Comparison of ENCODE assay signal across 8 mouse cellular contexts in genomic region chr13:55482542-55482941, GRCm38 (mm10). TPM values are rescaled to one million over a fixed set of nuclear protein-coding genes. Genes with fewer than 3 reads are reported as not detected.
A peak's percentile ranks its signal among the peaks of the same experiment; 100 is the strongest.
DNase-seq lines count a peak whose midpoint lies in the region; ATAC-seq and TF ChIP-seq lines count a peak whose summit lies in the region.

No protein-coding gene starts in this region.

- H3K36me3 ChIP-seq in heart, embryonic 13.5 days = peaks cover 39% of the 10 kb centered on the region
- peaks cover 60% of the 10 kb centered on the region for H3K36me3 ChIP-seq in neural tube, embryonic 12.5 days
- peaks cover 61% of the 10 kb centered on the region for H3K36me3 ChIP-seq in hindbrain, embryonic 13.5 days

- no peak for DNase-seq in heart, postnatal 36 days
- DNase-seq in neural tube, embryonic 10.5 days (ENCODE audit: extremely low spot score, low spot score) = no peak
- DNase-seq in urinary bladder, postnatal 25 days (ENCODE audit: low spot score) = no peak
- DNase-seq in ovary, postnatal 14 days (ENCODE audit: low spot score) = no peak

- no peaks in the 10 kb centered on the region for H3K9me3 ChIP-seq in heart, embryonic 13.5 days
- H3K9me3 ChIP-seq in neural tube, embryonic 12.5 days = no peaks in the 10 kb centered on the region
- H3K9me3 ChIP-seq in hindbrain, embryonic 13.5 days = no peaks in the 10 kb centered on the region

- H3K4me1 ChIP-seq in heart, embryonic 13.5 days = peaks cover 60% of the 10 kb centered on the region
- H3K4me1 ChIP-seq in neural tube, embryonic 12.5 days = peaks cover 49% of the 10 kb centered on the region
- peaks cover 57% of the 10 kb centered on the region for H3K4me1 ChIP-seq in hindbrain, embryonic 13.5 days (replicated peaks)
- peaks cover 45% of the 10 kb centered on the region for H3K4me1 ChIP-seq in olfactory bulb, adult 2 months (ENCODE audit: control insufficient read depth, insufficient read depth, low read length)

- H3K4me2 ChIP-seq in heart, embryonic 13.5 days = peak overlapping the region; percentile 22; the same call in 1 of the 2 replicates
- peak overlapping the region; percentile 91 for H3K4me2 ChIP-seq in neural tube, embryonic 12.5 days (replicated peaks)
- peak overlapping the region; percentile 99 for H3K4me2 ChIP-seq in hindbrain, embryonic 13.5 days

- H3K4me3 ChIP-seq in heart, embryonic 13.5 days = peak overlapping the region; percentile 2; the same call in 1 of the 2 replicates
- H3K4me3 ChIP-seq in neural tube, embryonic 12.5 days = no peak overlapping the region; the same call in 1 of the 2 replicates
- H3K4me3 ChIP-seq in hindbrain, embryonic 13.5 days = peak overlapping the region; percentile 100
- H3K4me3 ChIP-seq in olfactory bulb, adult 2 months (ENCODE audit: insufficient read depth, low read depth, low read length) = peak overlapping the region; percentile 86; the same call in 1 of the 2 replicates

- H3K27ac ChIP-seq in heart, embryonic 13.5 days (replicated peaks) = peak overlapping the region; percentile 54
- H3K27ac ChIP-seq in neural tube, embryonic 12.5 days = no peak overlapping the region
- peak overlapping the region; percentile 100 for H3K27ac ChIP-seq in hindbrain, embryonic 13.5 days
- peak overlapping the region; percentile 7; the same call in 1 of the 2 replicates for H3K27ac ChIP-seq in olfactory bulb, adult 2 months (ENCODE audit: insufficient read depth, low read depth, low read length)

- peaks cover 85% of the 10 kb centered on the region for H3K27me3 ChIP-seq in heart, embryonic 13.5 days (replicated peaks)
- H3K27me3 ChIP-seq in neural tube, embryonic 12.5 days (replicated peaks) = no peaks in the 10 kb centered on the region
- no peaks in the 10 kb centered on the region for H3K27me3 ChIP-seq in hindbrain, embryonic 13.5 days

- TF ChIP-seq CTCF in olfactory bulb, adult 2 months (IDR thresholded peaks at IDR 0.05; ENCODE audit: insufficient read depth, low read depth, low read length) = no peak

- peak overlapping the region; percentile 50; the same call in 1 of the 2 replicates for H3K9ac ChIP-seq in heart, embryonic 13.5 days
- H3K9ac ChIP-seq in neural tube, embryonic 12.5 days = no peak overlapping the region
- H3K9ac ChIP-seq in hindbrain, embryonic 13.5 days = peak overlapping the region; percentile 100

- TF ChIP-seq POLR2A in olfactory bulb, adult 2 months (IDR thresholded peaks at IDR 0.05; ENCODE audit: insufficient read depth, low read depth, low read length) = no peak

- WGBS in heart, embryonic 13.5 days = 52% methylated on average over 7 of the region's 7 CpGs
- WGBS in neural tube, embryonic 12.5 days = 84% methylated on average over 7 of the region's 7 CpGs
- 72% methylated on average over 7 of the region's 7 CpGs for WGBS in hindbrain, embryonic 13.5 days
- 34% methylated on average over 7 of the region's 7 CpGs for WGBS in olfactory bulb, adult 2 months

- intact Hi-C loops in heart, postnatal 36 days (cut with DNase I) = no loop called here

- ATAC-seq in heart, embryonic 13.5 days (ENCODE audit: extremely low read depth, insufficient number of reproducible peaks, low FRiP score, low TSS enrichment) = no peak; the same call in 1 of the 2 replicates
- ATAC-seq in neural tube, embryonic 12.5 days (ENCODE audit: low FRiP score, low read depth) = no peak
- ATAC-seq in hindbrain, embryonic 13.5 days (ENCODE audit: low FRiP score) = no peak

RNA-seq across cellular contexts. Expression of gene Dbn1, which starts 5.4 kb away (rescaled TPM):
- polyA plus RNA-seq in heart, embryonic 13.5 days (2015; fragmentation: Nextera tagmentation; extraction: Ambion mirVana) = 83.8 and 84.9 TPM in 2 replicates
- total RNA-seq in heart, postnatal 36 days (2021) = 1 to 10 TPM; 9.4 to 9.6 TPM
- 575 and 596 TPM in 2 replicates for polyA plus RNA-seq in neural tube, embryonic 12.5 days (2016; fragmentation: Nextera tagmentation; extraction: Ambion mirVana)
- 615 and 625 TPM in 2 replicates for polyA plus RNA-seq in hindbrain, embryonic 13.5 days (2015; fragmentation: Nextera tagmentation; extraction: Ambion mirVana)
- not detected in 2 replicates for polyA plus RNA-seq in olfactory bulb, adult 2 months (2012; ENCODE audit: insufficient read depth, insufficient read length, low replicate concordance, missing spikeins)

RNA-seq across cellular contexts. Expression of gene Prr7, which starts 18.5 kb away (rescaled TPM):
- polyA plus RNA-seq in heart, embryonic 13.5 days (2015; fragmentation: Nextera tagmentation; extraction: Ambion mirVana) = not detected in 2 replicates
- total RNA-seq in heart, postnatal 36 days (2021) = under 1 TPM; 0.58 to 0.70 TPM
- 1.8 TPM in 2 replicates for polyA plus RNA-seq in neural tube, embryonic 12.5 days (2016; fragmentation: Nextera tagmentation; extraction: Ambion mirVana)
- 2.6 and 3.2 TPM in 2 replicates for polyA plus RNA-seq in hindbrain, embryonic 13.5 days (2015; fragmentation: Nextera tagmentation; extraction: Ambion mirVana)
- polyA plus RNA-seq in olfactory bulb, adult 2 months (2012; ENCODE audit: insufficient read depth, insufficient read length, low replicate concordance, missing spikeins) = not detected in 2 replicates

RNA-seq across cellular contexts. Expression of gene Pdlim7, which starts 30.9 kb away (rescaled TPM):
- polyA plus RNA-seq in heart, embryonic 13.5 days (2015; fragmentation: Nextera tagmentation; extraction: Ambion mirVana) = 402 and 437 TPM in 2 replicates
- 10 to 100 TPM; 49.3 to 49.9 TPM for total RNA-seq in heart, postnatal 36 days (2021)
- 158 and 166 TPM in 2 replicates for polyA plus RNA-seq in neural tube, embryonic 12.5 days (2016; fragmentation: Nextera tagmentation; extraction: Ambion mirVana)
- 141 and 146 TPM in 2 replicates for polyA plus RNA-seq in hindbrain, embryonic 13.5 days (2015; fragmentation: Nextera tagmentation; extraction: Ambion mirVana)
- polyA plus RNA-seq in olfactory bulb, adult 2 months (2012; ENCODE audit: insufficient read depth, insufficient read length, low replicate concordance, missing spikeins) = not detected in 2 replicates

RNA-seq across cellular contexts. Expression of gene Grk6, which starts 37.7 kb away (rescaled TPM):
- 16.7 and 17.7 TPM in 2 replicates for polyA plus RNA-seq in heart, embryonic 13.5 days (2015; fragmentation: Nextera tagmentation; extraction: Ambion mirVana)
- 10 to 100 TPM; 17.6 to 18.1 TPM for total RNA-seq in heart, postnatal 36 days (2021)
- 51.8 and 52.4 TPM in 2 replicates for polyA plus RNA-seq in neural tube, embryonic 12.5 days (2016; fragmentation: Nextera tagmentation; extraction: Ambion mirVana)
- polyA plus RNA-seq in hindbrain, embryonic 13.5 days (2015; fragmentation: Nextera tagmentation; extraction: Ambion mirVana) = 27.7 and 31.3 TPM in 2 replicates
- polyA plus RNA-seq in olfactory bulb, adult 2 months (2012; ENCODE audit: insufficient read depth, insufficient read length, low replicate concordance, missing spikeins) = 128 TPM in 1 of 2 replicates, not detected in the other

RNA-seq across cellular contexts. Expression of gene Dok3, which starts 46.6 kb away (rescaled TPM):
- 1.1 and 1.2 TPM in 2 replicates for polyA plus RNA-seq in heart, embryonic 13.5 days (2015; fragmentation: Nextera tagmentation; extraction: Ambion mirVana)
- total RNA-seq in heart, postnatal 36 days (2021) = 1 to 10 TPM; 2.2 to 2.7 TPM
- 3.7 and 4.3 TPM in 2 replicates for polyA plus RNA-seq in neural tube, embryonic 12.5 days (2016; fragmentation: Nextera tagmentation; extraction: Ambion mirVana)
- polyA plus RNA-seq in hindbrain, embryonic 13.5 days (2015; fragmentation: Nextera tagmentation; extraction: Ambion mirVana) = 4.1 and 5.7 TPM in 2 replicates
- polyA plus RNA-seq in olfactory bulb, adult 2 months (2012; ENCODE audit: insufficient read depth, insufficient read length, low replicate concordance, missing spikeins) = not detected in 2 replicates

Comparison
In these comparisons a context has a peak if more than half of its experiments do, and no peak if none do; other contexts are left out.
1. H3K4me2 ChIP-seq: peak in every context shown above with its lines; median percentile 99 in hindbrain, embryonic 13.5 days; 91 in neural tube, embryonic 12.5 days; 22 in heart, embryonic 13.5 days.